Mouse (Mus musculus) heart, postnatal 0 days (tissue): ENCODE data around the gene Grpel1.

Source experiments
- CTCF ChIP-seq: IDR thresholded peaks from 2 replicates; pipeline ENCODE4 v1.5.1; 2016; ENCODE audit warnings: antibody characterized with exemption, control low read depth, low read depth
- EP300 ChIP-seq: IDR thresholded peaks from 2 replicates; pipeline ENCODE4 v1.6.1; 2016; ENCODE audit warnings: antibody characterized with exemption, low read depth

DNA sequence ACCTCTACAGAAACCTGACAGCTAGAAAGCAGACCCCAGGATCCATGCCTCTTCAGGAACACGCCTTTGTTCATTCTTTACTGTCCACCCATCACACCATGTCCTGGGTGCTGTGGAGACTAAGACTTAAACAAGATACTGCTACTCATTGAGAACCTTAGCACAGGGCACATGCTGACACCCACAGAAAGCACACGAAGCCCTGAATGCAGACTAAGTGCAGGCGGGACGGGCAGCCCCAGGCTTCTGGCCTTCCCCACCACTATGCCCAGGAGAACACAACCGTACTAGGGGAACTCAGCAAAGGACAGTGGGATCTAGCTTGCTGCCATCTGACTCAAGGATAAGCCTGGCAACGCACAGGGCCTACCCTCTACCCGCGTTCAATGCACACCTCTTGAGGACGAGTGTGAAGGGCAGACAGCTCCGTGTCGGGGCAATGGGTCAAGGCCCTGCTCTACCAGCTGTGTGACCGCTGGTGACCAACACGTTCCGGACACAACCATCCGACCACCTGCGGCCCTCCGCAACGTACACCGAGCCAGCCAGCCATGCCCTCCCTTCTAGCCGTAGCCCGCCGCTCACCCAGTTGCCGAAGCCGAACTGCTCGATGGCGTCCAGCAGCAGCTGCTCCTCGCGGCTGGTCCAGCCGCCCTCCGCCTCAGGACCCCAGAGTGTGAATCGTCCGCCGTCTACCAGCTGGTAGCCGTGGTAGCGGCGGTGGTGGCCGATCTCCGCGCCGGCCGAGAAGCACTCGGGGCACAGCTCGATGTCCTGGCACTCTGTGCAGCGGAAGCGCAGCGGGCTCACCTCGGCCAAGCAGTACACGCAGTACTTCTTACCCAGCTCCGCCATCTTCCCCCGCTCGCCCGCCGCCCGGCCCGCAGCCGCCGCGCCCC lies 18.7 kb downstream of the Grpel1 start:
- TF ChIP-seq EP300 (no peak), CTCF (no peak)
